Mouse (Mus musculus) telencephalon, adult 2 months (tissue): ENCODE data around the gene Jmy.

ENCODE experiments used
- DNase-seq: peaks from one replicate; pipeline ENCODE4 v3.0.0-alpha.2; 2011; ENCODE audit warnings: low read depth, low spot score

Gene Jmy

DNA sequence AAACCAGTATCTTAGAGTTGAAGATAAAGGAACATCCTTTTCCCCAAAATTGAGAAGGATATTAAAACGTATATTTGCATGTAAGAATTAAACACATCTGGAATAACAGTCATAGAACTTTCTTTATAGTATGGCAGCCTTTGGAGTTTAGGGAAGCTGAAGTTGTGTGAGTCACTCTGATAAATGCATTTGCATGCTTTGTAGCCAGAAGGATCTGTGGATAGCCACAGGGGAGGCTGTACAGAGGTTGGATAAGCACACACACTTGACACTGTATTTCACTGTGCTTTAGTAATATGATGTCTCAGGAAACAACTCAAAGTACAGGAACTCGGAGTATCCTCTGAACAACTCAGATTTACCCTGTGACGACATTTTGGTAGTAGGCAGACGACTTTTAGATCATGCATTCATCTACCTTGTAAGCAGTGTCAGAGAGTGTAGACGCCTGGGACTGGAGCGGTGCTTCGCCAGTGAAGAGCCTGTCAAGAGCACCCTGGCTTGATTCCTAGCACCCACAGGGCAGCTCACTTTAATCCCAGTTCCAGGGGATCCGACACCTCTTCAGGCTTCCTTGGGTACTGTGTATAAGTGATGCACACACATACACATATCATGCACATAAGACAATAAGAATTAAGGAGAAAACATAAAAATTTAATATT, 119.1 kb downstream of the Jmy start:
- no peak for DNase-seq
